Mouse (Mus musculus): ENCODE data around the gene Ak2. TPM values are rescaled to one million over a fixed set of nuclear protein-coding genes. Genes with fewer than 3 reads are reported as not detected.

Gene Ak2
- polyA plus RNA-seq (2014; fragmentation: Nextera tagmentation; extraction: Ambion mirVana), result 57.1 and 60.0 TPM in 2 replicates

DNA sequence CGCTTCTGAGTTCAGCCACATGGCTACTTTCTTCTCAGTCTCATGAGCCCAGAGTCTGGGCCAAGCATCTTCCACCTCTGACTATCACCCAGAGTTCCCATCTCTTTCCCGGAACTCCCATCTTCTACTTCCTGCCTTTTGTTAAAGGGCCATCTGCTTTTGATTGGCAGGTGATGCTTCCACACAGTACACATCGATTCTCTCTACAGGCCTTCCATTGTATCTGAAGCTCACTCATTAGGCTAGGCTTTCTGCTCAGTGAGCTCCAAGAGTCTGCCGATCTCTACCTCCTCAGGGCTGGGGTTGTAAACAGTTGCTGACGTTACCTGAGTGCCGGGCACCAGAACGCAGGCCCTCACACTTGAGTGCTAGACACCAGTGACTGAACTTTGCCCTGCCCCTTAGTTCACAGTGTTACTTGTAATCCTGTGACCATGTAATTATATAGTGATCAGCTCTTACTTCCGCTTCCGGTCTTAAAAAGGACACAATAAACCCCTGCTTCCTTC, at the start of gene Ak2:
Gene Ak2, plus strand, starts transcription at position 459 of the 509 bp plus-strand sequence.
- H3K27ac ChIP-seq (ENCODE audit: low read depth, low read length), result no peak within 1 kb of the TSS
- no peaks in the 10 kb centered on the region for H3K27me3 ChIP-seq (ENCODE audit: control insufficient read depth, insufficient read depth, low read length)
- H3K36me3 ChIP-seq (ENCODE audit: control insufficient read depth, insufficient read depth, low read length), result no peaks in the 10 kb centered on the region
- peak within 1 kb of the TSS; percentile 30; the same call in 1 of the 2 replicates for H3K4me2 ChIP-seq (ENCODE audit: low read depth, low read length)
- H3K9ac ChIP-seq (replicated peaks; ENCODE audit: low read depth, low read length), result no peak within 1 kb of the TSS
- H3K4me1 ChIP-seq (ENCODE audit: control insufficient read depth, insufficient read depth, low read length), result peaks cover 14% of the 10 kb centered on the region
- 94% methylated on average over 9 of the region's 9 CpGs for WGBS
- H3K9me3 ChIP-seq (ENCODE audit: control insufficient read depth, low read length), result no peaks in the 10 kb centered on the region
- no peak for ATAC-seq (ENCODE audit: low read depth)
- no peak within 1 kb of the TSS; the same call in 1 of the 2 replicates for H3K4me3 ChIP-seq (ENCODE audit: low read depth, low read length)

- Histone ChIP-seq H3K4me3 (ENCODE audit: low read depth, low read length) (no peak overlapping the region), H3K4me2 (ENCODE audit: low read depth, low read length) (no peak overlapping the region), H3K36me3 (ENCODE audit: control insufficient read depth, insufficient read depth, low read length) (no peaks in the 10 kb centered on the region), H3K27me3 (ENCODE audit: control insufficient read depth, insufficient read depth, low read length) (no peaks in the 10 kb centered on the region), H3K27ac (ENCODE audit: low read depth, low read length) (no peak overlapping the region), H3K9me3 (ENCODE audit: control insufficient read depth, low read length) (no peaks in the 10 kb centered on the region), H3K9ac (replicated peaks; ENCODE audit: low read depth, low read length) (no peak overlapping the region), H3K4me1 (ENCODE audit: control insufficient read depth, insufficient read depth, low read length) (no peaks in the 10 kb centered on the region)
- WGBS, result 65% methylated on average over 3 of the region's 3 CpGs
- no peak for ATAC-seq (ENCODE audit: low read depth)
Measured at GRCm38 (mm10) chr4:128942346-128942745, 49.4 kb upstream of the Ak2 start.

DNA sequence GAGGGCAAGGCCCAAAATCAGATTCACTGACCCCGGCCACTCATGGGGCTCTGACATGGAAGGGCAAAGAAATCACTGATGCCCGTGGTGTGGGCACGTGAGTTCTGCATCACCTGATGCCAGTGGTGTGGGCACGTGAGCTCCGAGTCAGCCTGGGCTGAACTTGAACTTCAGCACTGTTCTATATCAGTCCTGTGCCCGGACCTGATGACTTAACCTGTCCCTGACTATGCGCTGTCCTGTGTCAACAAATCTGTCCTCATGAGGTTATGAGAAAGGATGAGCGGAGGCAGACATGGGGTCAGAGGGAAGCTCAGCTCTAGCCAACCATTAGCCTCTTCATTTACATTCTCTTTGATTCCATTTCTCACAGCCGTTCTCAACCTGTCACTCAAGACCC, 45.0 kb upstream of the Ak2 start:
- H3K27ac ChIP-seq (ENCODE audit: low read depth, low read length), result no peak overlapping the region
- H3K4me2 ChIP-seq (ENCODE audit: low read depth, low read length), result no peak overlapping the region
- no peaks in the 10 kb centered on the region for H3K4me1 ChIP-seq (ENCODE audit: control insufficient read depth, insufficient read depth, low read length)
- no peak for ATAC-seq (ENCODE audit: low read depth)
- no peaks in the 10 kb centered on the region for H3K27me3 ChIP-seq (ENCODE audit: control insufficient read depth, insufficient read depth, low read length)
- no peaks in the 10 kb centered on the region for H3K36me3 ChIP-seq (ENCODE audit: control insufficient read depth, insufficient read depth, low read length)
- WGBS, result 80% methylated on average over 9 of the region's 9 CpGs
- H3K9me3 ChIP-seq (ENCODE audit: control insufficient read depth, low read length), result no peaks in the 10 kb centered on the region
- H3K4me3 ChIP-seq (ENCODE audit: low read depth, low read length), result no peak overlapping the region
- H3K9ac ChIP-seq (replicated peaks; ENCODE audit: low read depth, low read length), result no peak overlapping the region

- Histone ChIP-seq H3K9ac (replicated peaks; ENCODE audit: low read depth, low read length) (no peak overlapping the region), H3K27me3 (ENCODE audit: control insufficient read depth, insufficient read depth, low read length) (no peaks in the 10 kb centered on the region), H3K9me3 (ENCODE audit: control insufficient read depth, low read length) (no peaks in the 10 kb centered on the region), H3K4me1 (ENCODE audit: control insufficient read depth, insufficient read depth, low read length) (no peaks in the 10 kb centered on the region), H3K36me3 (ENCODE audit: control insufficient read depth, insufficient read depth, low read length) (no peaks in the 10 kb centered on the region), H3K4me2 (ENCODE audit: low read depth, low read length) (peak overlapping the region; percentile 6; the same call in 1 of the 2 replicates), H3K27ac (ENCODE audit: low read depth, low read length) (no peak overlapping the region), H3K4me3 (ENCODE audit: low read depth, low read length) (no peak overlapping the region)
- 20% methylated on average over 18 of the region's 18 CpGs for WGBS
- peak; percentile 17; the same call in 1 of the 2 replicates for ATAC-seq (ENCODE audit: low read depth)
Measured at GRCm38 (mm10) chr4:128947326-128947933, 44.3 kb upstream of the Ak2 start.

- Histone ChIP-seq H3K4me1 (ENCODE audit: control insufficient read depth, insufficient read depth, low read length) (no peaks in the 10 kb centered on the region), H3K9ac (replicated peaks; ENCODE audit: low read depth, low read length) (no peak overlapping the region), H3K4me3 (ENCODE audit: low read depth, low read length) (no peak overlapping the region), H3K4me2 (ENCODE audit: low read depth, low read length) (no peak overlapping the region), H3K36me3 (ENCODE audit: control insufficient read depth, insufficient read depth, low read length) (no peaks in the 10 kb centered on the region), H3K27me3 (ENCODE audit: control insufficient read depth, insufficient read depth, low read length) (no peaks in the 10 kb centered on the region), H3K9me3 (ENCODE audit: control insufficient read depth, low read length) (no peaks in the 10 kb centered on the region), H3K27ac (ENCODE audit: low read depth, low read length) (no peak overlapping the region)
- ATAC-seq (ENCODE audit: low read depth), result no peak
- 25% methylated on average over 6 of the region's 6 CpGs for WGBS
Measured at GRCm38 (mm10) chr4:128948137-128948674, 43.6 kb upstream of the Ak2 start.

DNA sequence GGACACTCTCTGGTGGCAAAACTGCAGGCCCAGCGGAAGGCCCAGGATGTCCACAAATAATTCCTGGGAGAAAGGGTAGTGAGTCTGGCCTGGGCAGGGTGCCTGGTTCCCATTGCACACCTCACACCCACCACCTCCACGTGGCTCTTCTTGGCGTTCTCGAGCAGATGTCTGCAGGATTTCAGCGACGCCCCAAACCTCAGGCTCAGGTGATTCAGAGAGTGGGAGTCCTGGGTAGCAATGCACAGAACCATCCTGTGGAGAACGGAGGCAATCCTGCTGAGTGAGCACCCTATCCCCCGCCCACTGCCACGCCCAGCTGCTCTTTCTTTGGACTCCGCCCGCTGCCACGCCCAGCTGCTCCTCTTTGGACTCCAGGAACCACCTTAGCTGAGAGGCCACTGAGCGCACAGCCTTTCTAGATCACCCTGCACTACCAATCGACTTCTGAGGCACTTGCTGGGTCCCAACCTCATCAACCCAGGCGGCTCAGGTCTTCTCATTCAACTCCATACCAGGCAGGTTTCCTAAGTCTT, 42.2 kb upstream of the Ak2 start:
- no peaks in the 10 kb centered on the region for H3K27me3 ChIP-seq (ENCODE audit: control insufficient read depth, insufficient read depth, low read length)
- H3K9ac ChIP-seq (replicated peaks; ENCODE audit: low read depth, low read length), result no peak overlapping the region
- H3K27ac ChIP-seq (ENCODE audit: low read depth, low read length), result no peak overlapping the region
- no peak for ATAC-seq (ENCODE audit: low read depth)
- no peak overlapping the region for H3K4me3 ChIP-seq (ENCODE audit: low read depth, low read length)
- H3K4me2 ChIP-seq (ENCODE audit: low read depth, low read length), result no peak overlapping the region
- H3K9me3 ChIP-seq (ENCODE audit: control insufficient read depth, low read length), result no peaks in the 10 kb centered on the region
- H3K36me3 ChIP-seq (ENCODE audit: control insufficient read depth, insufficient read depth, low read length), result no peaks in the 10 kb centered on the region
- H3K4me1 ChIP-seq (ENCODE audit: control insufficient read depth, insufficient read depth, low read length), result no peaks in the 10 kb centered on the region
- 42% methylated on average over 15 of the region's 15 CpGs for WGBS

DNA sequence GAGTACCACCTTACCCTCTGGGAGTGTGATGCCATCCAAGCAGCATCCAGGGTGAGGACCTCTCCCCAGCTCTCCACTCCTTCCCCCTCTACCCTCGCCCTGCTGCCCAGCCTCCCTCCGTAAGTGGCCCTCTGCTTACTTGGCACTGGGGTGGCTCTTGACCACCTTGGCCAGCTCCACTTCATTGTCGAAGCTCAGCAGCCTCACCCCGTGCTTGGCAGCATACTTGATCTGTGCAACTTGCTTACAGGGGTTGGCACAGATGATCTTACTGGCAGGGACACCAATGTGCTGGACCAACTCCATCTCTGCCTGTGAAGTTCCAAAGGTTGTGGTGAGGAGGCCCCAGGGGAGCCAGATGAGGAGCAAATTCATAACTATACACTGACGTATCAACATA, 41.3 kb upstream of the Ak2 start:
- 77% methylated on average over 5 of the region's 5 CpGs for whole genome bisulfite sequencing
- no peak for ATAC-seq (ENCODE audit: low read depth)
- H3K27ac ChIP-seq (ENCODE audit: low read depth, low read length), result no peak overlapping the region
- H3K4me1 ChIP-seq (ENCODE audit: control insufficient read depth, insufficient read depth, low read length), result no peaks in the 10 kb centered on the region
- H3K9ac ChIP-seq (replicated peaks; ENCODE audit: low read depth, low read length), result no peak overlapping the region
- H3K4me3 ChIP-seq (ENCODE audit: low read depth, low read length), result no peak overlapping the region
- no peaks in the 10 kb centered on the region for H3K27me3 ChIP-seq (ENCODE audit: control insufficient read depth, insufficient read depth, low read length)
- no peak overlapping the region for H3K4me2 ChIP-seq (ENCODE audit: low read depth, low read length)
- H3K36me3 ChIP-seq (ENCODE audit: control insufficient read depth, insufficient read depth, low read length), result no peaks in the 10 kb centered on the region
- no peaks in the 10 kb centered on the region for H3K9me3 ChIP-seq (ENCODE audit: control insufficient read depth, low read length)

- no peaks in the 10 kb centered on the region for H3K36me3 ChIP-seq (ENCODE audit: control insufficient read depth, insufficient read depth, low read length)
- H3K4me1 ChIP-seq (ENCODE audit: control insufficient read depth, insufficient read depth, low read length), result no peaks in the 10 kb centered on the region
- no peak for ATAC-seq (ENCODE audit: low read depth)
- no peaks in the 10 kb centered on the region for H3K9me3 ChIP-seq (ENCODE audit: control insufficient read depth, low read length)
- H3K4me2 ChIP-seq (ENCODE audit: low read depth, low read length), result no peak overlapping the region
- WGBS, result 87% methylated on average over 5 of the region's 5 CpGs
- H3K27me3 ChIP-seq (ENCODE audit: control insufficient read depth, insufficient read depth, low read length), result no peaks in the 10 kb centered on the region
- H3K4me3 ChIP-seq (ENCODE audit: low read depth, low read length), result no peak overlapping the region
- H3K27ac ChIP-seq (ENCODE audit: low read depth, low read length), result no peak overlapping the region
- no peak overlapping the region for H3K9ac ChIP-seq (replicated peaks; ENCODE audit: low read depth, low read length)
Measured at GRCm38 (mm10) chr4:128953851-128954250, 37.9 kb upstream of the Ak2 start.

GRCm38 (mm10) chr4:128957155-128957911, 34.4 kb upstream of the Ak2 start:
- no peak for ATAC-seq (ENCODE audit: low read depth)

More at GRCm38 (mm10) chr4:128957155-128957911, 34.4 kb upstream of the Ak2 start:
- Histone ChIP-seq H3K4me2 (ENCODE audit: low read depth, low read length) (no peak overlapping the region), H3K4me1 (ENCODE audit: control insufficient read depth, insufficient read depth, low read length) (peaks cover 5% of the 10 kb centered on the region; the same call in 1 of the 2 replicates), H3K9me3 (ENCODE audit: control insufficient read depth, low read length) (no peaks in the 10 kb centered on the region), H3K4me3 (ENCODE audit: low read depth, low read length) (no peak overlapping the region), H3K9ac (replicated peaks; ENCODE audit: low read depth, low read length) (no peak overlapping the region), H3K27ac (ENCODE audit: low read depth, low read length) (no peak overlapping the region), H3K36me3 (ENCODE audit: control insufficient read depth, insufficient read depth, low read length) (no peaks in the 10 kb centered on the region), H3K27me3 (ENCODE audit: control insufficient read depth, insufficient read depth, low read length) (no peaks in the 10 kb centered on the region)
- WGBS, result 38% methylated on average over 11 of the region's 11 CpGs

All from neural tube, embryonic 14.5 days (tissue).